Mouse (Mus musculus): ENCODE data around the gene Lrba.

The Lrba gene

DNA sequence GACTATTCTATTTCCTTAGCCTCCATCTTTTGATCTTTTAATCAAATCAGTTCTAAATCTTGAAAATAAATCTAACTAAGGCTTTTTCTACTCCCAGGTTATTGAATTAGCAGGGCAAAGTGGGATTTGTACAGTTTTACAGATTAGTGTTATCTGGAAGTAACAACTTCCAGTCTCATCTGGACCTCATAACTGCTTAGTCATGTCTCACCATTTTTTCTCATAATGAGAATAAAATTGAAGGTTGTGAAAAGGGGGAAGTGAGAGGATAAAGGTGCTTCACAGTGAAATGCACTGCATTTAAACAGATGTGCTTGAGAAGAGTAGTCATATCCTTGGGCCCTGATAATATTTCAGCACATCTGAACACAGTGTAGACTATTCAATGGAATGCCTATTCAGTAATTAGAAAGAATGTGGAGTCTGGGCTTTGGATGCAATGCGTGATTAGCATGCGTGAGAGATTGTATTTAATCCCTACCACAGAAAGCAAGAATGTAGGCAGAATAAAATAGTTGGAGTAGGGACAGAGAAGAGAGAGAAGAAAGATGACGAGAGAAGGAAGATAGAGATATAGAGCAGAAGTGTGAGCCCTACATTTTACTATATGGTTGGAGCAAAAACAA lies 298.5 kb downstream of the Lrba start:
- DNase-seq = no peak

DNA sequence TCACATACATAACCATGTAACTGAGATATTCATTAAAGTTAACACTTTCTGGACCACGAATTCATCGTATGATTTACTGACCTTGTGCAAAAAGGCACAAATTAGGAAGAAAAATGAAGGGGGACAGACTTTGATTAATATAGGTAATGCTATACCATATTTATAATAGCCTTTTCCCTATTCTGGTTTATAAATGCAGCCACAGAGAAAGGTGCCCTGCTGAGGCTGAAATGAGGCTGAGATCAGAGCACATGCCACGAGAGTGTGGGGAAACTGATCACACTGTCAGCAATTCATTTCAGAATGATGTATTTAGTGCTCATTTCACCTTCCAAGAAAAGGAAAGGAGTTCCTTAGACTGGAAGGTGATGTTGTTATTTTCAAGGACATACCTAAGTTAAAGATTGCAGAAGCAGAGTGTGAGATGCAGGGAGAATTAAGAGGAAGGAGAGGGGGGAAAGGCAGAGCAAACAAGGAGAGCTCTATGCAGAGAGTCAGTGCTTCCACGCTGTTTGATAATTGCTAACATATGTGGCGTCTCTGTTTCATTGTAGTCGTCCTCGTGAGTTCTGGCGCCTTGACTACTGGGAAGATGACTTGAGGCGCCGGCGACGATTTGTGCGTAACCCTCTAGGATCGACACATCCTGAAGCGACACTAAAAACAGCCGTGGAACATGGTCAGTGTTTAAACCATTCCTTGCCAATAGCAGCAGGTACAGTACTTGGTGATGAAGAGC lies 307.2 kb downstream of the Lrba start:
- DNase-seq = no peak

DNA sequence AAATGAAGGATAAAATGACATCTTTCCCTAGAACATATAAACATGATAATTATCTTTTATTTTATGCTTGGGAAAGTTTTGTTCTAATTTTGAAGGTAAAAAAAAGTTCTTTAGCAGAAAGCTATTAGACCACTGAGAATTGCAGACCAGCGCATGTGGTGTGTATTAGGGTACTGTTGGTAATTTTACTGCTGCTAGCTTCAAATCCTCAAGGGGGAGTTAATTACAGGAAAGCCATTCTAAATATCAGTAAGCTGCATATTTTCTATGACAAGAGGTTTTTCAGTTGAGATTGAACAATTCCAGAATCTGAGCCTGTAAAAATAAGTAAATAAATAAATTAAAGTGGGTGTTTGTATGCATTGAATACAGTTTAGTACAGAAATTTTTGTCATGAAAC lies 312.3 kb downstream of the Lrba start:
- DNase-seq = no peak

DNA sequence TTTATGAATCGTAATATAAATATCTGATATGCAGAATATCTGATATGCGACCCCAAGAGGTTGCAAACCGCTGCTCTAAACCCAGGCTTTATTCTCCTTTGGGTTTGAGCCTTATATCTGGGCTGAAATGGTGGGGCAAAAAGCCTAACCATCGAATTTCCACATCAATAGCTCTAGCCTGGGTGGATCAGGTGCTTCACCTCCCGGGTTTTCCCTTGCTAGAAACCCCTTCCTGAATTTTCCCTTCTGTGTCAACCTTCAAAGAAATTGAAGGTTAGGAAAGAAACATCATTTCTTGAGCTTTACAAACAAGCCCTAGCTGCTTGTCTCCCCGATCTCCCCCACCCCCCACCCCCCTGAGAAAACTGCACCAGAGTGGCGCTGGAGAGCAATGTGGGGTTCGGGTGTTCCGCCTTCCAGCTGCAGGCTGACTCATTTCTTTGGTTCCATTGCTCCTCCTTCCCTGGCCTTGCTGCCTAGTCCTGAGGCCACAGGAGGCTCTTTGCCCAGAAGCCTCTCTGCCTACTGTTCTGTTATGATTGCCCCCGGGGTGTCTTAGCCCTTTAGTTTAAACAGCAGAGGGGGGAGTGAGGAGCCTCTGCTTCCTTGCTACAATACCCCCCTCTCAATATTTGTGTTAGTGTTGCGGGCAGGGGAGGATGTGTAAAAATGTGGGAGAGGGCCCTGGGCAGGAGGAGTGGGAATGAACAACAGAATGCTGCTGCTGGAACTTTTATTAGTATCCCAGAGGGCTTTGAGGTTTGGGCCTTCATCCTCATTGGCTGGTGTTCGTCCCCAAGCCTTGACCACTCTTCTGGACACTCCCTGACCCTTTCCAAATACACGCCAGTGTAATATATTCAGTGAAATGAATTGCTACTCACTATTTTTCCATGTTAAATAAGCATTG lies 314.4 kb downstream of the Lrba start:
- no peak for DNase-seq

DNA sequence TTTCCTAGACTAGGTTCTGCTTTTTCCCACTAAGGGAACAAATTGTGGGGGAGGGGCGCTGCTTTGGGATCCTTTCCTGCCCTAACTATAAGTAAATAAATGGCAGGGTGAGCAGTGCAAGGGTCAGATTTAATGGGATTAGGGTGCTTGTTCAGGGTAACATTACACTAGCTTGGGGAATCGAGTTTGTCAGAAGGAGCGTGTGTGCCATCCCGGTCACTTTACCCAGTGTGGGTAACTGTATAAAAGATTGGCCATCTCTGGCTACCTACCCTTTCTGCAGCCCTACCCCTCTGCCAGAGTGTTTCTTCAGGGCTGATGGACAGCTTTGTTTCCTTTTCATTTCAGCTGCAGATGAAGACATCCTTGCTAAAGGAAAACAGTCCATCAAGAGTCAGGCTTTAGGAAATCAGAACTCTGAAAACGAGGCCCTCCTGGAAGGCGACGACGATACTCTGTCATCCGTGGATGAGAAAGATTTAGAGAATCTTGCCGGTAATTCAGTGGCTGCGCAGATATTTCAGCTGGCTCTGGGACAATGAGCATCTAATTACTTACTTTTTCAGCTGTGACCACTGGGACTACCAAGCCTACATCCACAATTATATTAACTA lies 315.2 kb downstream of the Lrba start:
- no peak for DNase-seq

DNA sequence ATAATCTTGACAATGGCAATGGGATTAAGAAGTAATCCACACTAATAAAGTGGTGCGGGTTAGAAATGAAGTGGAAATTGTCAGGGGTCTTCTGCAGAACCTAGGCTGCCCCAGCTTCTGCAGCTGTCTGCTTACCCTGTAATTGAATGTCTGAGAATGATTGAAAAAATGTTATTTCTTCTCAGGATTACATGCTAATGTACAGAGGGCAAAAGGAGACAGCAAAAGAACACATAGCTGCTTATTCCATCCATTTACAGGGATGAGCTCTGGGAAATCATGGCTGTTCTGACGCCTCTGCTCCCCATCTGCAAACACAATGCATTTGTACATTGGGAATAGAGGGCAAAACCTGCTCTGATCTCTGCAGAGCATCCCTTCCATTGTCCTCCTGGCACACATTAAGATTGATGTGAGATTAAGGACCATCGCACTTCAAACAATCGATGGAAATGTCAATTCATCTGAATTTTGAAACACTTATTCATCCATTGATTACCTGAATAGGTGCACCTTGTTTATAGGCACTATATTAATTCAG lies 316.7 kb downstream of the Lrba start:
- DNase-seq = no peak

DNA sequence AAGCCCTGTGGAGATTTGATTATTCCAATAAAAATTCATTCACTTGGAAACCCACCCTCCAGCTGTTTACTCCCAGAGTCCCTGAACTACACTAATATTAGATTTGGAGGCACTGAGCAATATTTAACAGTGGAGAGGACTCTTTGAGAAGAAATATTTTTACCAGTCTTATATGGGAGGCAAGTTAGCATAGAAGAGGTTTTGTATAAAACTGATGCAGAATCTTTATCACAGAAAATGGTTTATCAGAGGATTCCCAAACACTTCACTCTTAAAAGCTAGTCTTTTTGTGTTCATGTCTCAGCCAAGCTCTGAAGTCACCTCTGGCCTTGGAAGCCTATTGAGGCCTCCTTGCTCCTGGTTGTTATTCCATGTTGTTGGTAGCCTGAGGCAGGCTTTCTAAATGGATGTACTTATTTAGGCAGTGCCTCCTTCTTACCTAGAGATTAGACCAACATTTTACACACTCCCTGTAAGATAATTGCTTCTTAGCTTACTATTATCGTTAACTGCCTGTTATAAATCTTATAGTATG lies 317.4 kb downstream of the Lrba start:
- DNase-seq = no peak

DNA sequence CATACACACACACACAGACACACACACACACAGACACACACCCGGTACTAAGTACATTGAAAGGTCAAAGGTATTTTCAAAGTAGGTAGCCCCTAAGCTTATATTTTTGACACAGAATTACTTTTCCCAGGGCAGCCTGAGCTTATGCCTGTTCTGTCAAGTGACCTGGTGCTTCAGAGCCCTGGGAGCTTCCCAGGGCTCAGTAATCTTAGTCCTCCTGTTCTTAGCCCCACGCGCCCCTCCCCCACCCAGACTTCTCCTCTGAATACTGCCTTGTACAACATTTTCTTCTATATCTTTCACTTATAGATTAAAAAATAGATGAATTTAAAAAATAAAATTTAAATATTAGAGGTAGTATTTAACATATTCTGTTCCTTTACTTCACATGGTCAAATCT lies 320.3 kb downstream of the Lrba start:
- no peak for DNase-seq

DNA sequence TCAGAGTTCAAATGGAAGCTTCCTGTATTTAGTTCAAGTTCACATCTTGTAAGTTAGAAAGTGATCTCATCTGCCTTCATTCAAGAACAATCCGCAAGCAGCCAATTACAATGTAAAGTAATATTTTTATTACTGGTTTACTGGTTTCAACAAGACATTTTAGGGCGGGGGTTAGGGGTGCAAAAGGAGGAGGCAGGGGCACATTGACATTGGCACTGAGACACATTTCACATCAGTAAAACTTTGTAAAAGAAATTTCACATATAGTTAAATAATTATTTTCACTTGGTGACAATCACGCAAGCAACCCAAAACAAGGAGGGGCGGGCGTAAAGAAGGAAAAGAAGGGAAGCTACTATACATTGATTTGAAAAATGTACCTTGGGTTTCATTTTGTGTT lies 321.5 kb downstream of the Lrba start:
- DNase-seq = peak; percentile 14

DNA sequence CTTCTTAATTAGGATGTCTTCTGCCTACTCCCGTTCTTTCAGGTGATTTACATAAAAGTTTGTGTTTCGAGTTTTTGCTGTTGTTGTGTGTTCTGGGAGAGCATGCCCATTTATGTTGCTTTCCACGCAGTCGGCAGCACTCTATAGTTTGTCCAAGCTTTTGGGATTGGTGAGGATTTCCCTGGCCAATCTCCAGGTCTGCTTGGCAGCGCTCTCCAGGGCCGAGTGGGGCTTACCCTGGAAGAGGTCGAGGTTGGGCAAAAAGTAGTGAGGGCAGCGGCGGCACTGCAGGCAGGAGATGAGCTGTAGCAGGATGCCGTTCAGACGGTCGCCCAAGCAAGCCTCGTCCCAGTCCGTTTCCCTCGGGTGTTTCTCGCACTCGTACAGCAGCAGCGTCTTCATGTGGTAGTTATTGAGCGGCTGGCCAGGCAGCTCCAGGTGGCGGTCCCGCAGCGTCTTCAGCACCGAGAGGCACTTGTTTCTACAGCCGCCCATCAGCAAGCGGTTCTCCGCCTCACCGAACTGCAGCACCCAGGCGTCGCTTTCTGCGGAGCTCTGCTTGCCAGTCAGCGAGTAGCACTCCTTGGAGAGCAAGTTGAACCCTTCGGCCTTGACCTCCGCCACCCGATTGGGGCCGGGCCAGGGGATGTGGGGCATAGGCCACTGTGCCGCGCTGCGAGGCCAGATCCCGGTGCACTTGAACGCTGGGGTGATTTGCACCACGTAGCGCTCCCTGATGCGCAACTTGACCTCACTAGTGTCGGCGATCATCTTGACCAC lies 322.2 kb downstream of the Lrba start:
- DNase-seq = peak; percentile 53

DNA sequence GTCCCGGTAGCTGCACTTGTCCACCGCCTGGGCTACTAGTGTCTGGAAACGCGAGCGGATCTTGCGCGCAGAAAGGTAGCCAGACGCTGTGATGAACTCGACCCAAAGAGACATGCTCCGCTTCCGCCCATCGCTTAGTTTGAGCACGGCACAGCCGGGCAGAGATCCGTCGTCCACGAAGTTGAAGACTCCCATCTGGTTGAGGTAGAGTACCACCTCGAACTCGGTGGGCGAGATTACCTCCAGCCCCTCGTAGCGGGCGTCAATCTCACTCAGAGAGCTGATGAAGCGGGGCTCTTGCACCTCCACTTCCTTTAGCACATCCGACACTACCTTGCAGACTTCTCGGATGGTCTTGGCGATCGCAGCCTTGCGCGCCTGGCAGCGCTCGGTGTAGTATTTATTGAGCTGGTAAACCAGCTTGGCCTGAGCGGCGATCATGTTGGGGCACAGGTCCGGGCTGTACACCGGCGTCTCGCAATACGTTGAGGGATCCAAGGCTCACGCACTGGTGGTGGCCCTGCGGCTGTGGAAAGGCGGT lies 322.8 kb downstream of the Lrba start:
- DNase-seq = peak; percentile 31

DNA sequence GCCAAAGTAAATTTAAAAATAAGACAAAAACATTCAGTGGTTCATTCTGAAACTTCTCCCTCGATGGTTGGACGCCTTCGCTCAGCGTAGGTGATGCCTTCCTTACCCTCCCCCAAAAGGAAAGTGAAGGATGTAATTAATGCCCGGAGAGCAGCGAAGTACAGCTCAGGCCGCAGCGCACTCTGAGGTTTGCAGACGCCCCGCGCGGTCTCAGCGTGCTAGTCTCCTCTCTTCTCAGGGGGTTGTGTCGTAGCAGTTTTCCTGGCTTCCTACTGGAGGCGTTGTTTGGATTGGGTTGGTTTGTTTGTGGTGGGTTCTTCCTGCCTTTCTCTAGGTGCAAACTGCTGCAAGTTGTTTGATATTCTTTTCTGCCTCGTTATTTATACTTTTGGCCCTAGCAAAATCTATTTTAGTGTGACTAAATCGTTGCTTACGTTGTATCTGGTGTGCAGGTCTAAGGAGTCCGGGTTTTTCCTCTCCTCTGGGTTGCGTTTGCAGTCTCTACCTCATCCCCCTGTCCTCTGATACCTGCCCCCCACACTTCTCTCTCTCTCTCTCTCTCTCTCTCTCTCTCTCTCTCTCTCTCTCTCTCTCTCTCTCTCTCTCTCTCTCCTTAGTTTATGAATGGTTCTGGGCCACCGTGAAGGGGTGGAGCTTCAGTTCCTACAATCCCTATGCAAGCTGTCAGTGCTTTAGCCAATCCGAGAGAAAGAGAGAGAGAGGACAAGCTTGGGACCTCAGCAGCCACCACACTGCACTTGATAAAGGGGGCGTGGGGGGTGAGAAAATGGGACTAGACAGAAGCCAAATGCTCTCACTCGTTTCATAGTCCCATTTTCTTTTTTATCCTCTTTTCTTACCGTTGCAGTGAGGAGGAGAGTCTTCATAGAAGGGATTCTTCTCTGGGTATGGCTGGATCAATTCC lies 323.9 kb downstream of the Lrba start, which contains the start of gene Mab21l2:
Gene Mab21l2, minus strand, starts transcription at position 539 of the 925 bp plus-strand sequence.
- peak; percentile 19 for DNase-seq

DNA sequence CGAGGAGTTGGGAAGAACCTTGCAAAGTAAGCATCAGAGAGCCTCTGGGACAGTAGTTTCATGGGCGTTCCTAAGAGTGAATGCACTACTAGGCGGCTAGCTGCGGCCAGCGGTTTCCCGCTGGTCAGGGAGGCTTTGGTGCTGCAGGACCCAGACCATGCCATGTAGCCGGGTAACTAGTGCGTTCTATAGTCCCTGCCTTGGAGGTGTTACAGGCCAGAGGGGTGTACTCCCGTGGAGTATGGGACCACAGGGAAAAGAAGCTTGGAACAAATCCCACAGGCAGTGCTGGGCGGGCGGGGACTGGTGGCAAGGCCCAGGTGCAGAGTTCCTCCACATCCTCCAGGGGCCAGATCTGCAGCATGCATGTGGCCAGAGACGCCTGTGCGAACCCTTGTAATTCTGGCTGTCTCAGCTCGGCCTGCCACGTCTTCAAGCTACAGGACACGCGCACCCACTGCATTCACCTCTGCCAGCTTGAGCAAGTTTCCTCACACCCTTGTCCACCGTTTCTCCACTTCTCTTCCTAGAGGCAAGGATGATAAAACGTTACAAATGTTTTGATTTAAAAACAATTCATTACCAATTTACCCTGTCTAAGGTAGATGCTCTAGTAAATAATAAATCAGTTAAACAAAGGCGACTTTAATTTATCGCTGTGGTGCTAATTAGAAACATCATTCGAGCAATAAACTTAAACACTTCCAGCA lies 326.0 kb downstream of the Lrba start:
- no peak for DNase-seq

DNA sequence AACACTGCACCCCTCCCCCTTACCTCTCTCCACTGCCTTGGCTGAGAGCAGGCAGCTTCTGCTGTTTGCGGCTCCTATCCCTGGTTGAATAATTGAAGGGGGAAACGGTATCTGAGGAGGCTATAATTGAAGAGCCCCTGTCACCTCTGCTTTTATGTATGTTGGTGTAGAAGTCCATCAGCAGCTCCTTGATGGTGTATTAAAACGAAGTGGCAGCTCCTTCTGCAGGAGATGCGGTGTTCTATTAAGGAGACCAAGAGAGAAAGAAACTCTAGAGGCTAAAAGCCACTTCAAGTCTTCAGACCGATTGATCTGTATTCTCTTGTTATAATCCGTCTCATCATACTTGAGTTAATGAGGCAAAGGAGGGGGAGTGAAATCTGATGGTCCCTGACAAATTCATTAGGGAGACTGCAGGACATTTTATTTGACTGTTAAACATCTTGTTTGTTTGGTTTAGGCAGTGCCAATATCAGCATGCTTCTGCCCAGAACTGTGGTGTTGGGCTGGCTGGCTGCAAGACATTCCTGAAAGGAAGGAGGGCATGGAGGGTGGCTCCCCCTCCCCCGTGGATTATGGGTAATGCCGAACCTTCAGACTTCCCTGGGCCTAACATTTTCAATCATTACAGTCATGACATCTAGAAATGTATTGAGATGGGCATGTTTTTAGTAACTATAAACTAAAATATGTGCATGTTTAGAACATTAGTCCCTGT lies 326.7 kb downstream of the Lrba start:
- DNase-seq = no peak

DNA sequence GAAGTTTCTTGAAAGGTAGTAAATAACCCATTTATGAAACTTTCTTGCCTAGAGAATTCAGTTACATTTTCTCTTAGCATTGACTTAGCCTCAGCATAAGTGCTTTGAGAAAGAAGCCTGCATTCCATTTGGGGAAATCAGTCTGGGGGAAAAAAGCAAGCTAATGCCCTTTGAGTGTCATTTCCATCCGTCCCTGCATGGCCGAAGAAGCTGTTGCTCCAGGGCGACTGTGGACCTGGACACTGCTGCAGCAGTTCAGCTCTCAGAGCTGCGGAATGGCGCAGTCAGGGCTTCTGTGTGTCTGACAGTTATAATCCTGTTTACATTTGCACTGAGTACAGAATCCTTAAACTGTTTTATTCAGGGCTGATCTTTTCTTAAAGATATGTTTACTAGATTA lies 327.7 kb downstream of the Lrba start:
- no peak for DNase-seq

DNA sequence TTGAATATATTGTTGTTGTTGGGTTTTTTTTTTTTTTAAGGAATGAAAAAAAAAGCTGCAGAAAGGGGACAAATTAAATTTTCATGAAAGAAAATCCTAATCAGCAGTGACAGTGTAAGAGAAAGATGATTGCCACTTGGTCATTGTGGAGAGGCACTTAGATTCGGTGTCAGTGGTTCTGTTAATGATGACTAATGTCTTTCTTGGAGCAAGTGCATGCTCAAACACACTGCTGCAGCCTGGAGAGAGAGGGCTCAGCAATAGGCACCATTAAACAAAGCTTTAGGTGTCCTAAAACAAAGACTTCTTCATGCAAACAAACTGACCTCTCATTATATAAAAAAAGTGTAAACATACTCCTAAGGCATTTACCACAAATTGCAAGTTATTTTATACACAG lies 334.5 kb downstream of the Lrba start:
- DNase-seq = no peak

DNA sequence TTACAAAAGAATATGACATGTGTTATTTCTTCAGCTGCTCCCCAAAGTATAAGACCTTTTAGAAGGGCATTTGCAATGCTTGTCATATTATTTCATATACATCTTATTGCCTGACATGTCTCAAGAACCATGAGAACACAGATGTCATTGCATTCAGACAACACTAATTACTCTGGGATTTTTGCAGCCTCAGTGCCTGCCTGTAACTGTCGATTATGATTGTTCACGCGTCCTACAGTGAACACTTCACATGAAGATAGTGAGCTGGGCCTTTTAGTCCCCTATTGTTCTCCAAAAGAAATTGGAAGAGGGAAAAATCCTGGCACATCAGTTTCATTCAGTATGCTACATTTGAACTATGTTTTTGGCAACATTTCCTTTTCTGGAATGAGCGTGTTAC lies 335.2 kb downstream of the Lrba start:
- no peak for DNase-seq

DNA sequence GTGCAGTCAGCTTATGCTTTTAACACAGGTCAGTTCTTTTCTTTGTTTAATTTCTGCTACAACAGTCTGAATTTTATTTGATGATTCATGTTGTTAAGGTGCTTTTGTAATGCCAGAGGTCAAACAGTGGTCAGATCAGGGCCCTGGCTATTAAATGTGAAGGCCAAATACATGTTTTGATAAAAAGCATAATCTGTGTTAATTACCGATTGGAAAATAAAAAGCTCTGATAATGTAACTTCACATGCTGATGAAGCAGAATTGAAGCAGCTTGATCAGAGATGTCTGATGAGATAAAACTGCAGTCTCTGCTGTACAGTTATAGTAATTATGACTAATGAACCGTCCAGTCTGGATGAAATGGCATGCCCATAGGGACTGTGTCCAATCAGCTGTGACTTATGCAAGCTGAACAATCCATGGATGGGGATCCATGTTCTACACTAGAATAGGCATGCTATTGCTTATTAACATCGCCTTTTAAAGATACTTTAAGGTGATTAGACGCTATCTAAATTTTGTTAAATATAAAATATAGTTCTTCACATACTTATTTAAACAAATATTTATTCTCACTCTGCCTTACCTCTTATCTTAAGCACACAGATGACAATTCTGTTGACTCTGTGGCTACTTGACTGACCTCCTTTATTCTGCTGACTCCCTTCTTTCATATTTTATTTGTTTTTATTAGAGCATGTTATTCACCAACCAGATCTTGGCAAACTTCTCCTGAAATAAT lies 336.0 kb downstream of the Lrba start:
- DNase-seq = no peak

Data from thymus, postnatal 25 days (tissue).